Comparison of ENCODE assay signal across 10 mouse cellular contexts in genomic region chrX:85384452-85384851, GRCm38 (mm10).
"Had no signal": no experiment of that assay in that cellular context is flagged by ENCODE, and none has a peak within 500 bp of the region (broad histone marks: within the 10 kb centered on the region; RNA-seq: fewer than 3 reads in every experiment).

No protein-coding gene starts in this region.

- H3K4me3 ChIP-seq: limb, embryonic 15.5 days; liver, embryonic 12.5 days; midbrain, embryonic 12.5 days; myocyte; neural tube, embryonic 15.5 days had no signal

- H3K36me3 ChIP-seq: limb, embryonic 15.5 days; liver, embryonic 12.5 days; midbrain, embryonic 12.5 days; neural tube, embryonic 15.5 days had no signal

- H3K4me2 ChIP-seq: limb, embryonic 15.5 days; liver, embryonic 12.5 days; midbrain, embryonic 12.5 days; neural tube, embryonic 15.5 days had no signal

- H3K9ac ChIP-seq: limb, embryonic 15.5 days; liver, embryonic 12.5 days; midbrain, embryonic 12.5 days; neural tube, embryonic 15.5 days had no signal

- H3K27ac ChIP-seq: limb, embryonic 15.5 days; liver, embryonic 12.5 days; midbrain, embryonic 12.5 days; neural tube, embryonic 15.5 days had no signal

- H3K4me1 ChIP-seq: limb, embryonic 15.5 days; liver, embryonic 12.5 days; midbrain, embryonic 12.5 days; neural tube, embryonic 15.5 days had no signal

- ATAC-seq: liver, embryonic 12.5 days had no signal

- H3K27me3 ChIP-seq: limb, embryonic 15.5 days; liver, embryonic 12.5 days; midbrain, embryonic 12.5 days; neural tube, embryonic 15.5 days had no signal

- H3K9me3 ChIP-seq: limb, embryonic 15.5 days; liver, embryonic 12.5 days; midbrain, embryonic 12.5 days; neural tube, embryonic 15.5 days had no signal

- DNase-seq: kidney, adult 8-10 months; kidney, postnatal 36 days; right cerebral cortex, adult 18-20 months; right cerebral cortex, postnatal 25 days; thymus, postnatal 4 days had no signal
